In genomic region chr10:53886475-53886874, GRCm38 (mm10) we compare ENCODE assay signal across 16 mouse cellular contexts.
"Had no signal": no experiment of that assay in that cellular context is flagged by ENCODE, and none has a peak within 500 bp of the region (broad histone marks: within the 10 kb centered on the region; RNA-seq: fewer than 3 reads in every experiment).

No protein-coding gene starts in this region.

- H3K4me3 ChIP-seq: neural tube, embryonic 13.5 days; neural tube, embryonic 15.5 days; stomach, embryonic 15.5 days had no signal

- H3K4me1 ChIP-seq: neural tube, embryonic 13.5 days; neural tube, embryonic 15.5 days; stomach, embryonic 15.5 days had no signal

- H3K27me3 ChIP-seq: neural tube, embryonic 13.5 days; neural tube, embryonic 15.5 days; stomach, embryonic 15.5 days had no signal

- H3K9ac ChIP-seq: neural tube, embryonic 13.5 days; neural tube, embryonic 15.5 days; stomach, embryonic 15.5 days had no signal

- H3K4me2 ChIP-seq: neural tube, embryonic 13.5 days; neural tube, embryonic 15.5 days; stomach, embryonic 15.5 days had no signal

- H3K36me3 ChIP-seq: neural tube, embryonic 13.5 days; neural tube, embryonic 15.5 days; stomach, embryonic 15.5 days had no signal

- DNase-seq: retina, postnatal 1 day; right cerebral cortex, adult 18-20 months; right cerebral cortex, postnatal 14 days; right cerebral cortex, postnatal 25 days; right cerebral cortex, postnatal 4 days; spleen, adult 18-20 months; thymus, adult 18-20 months; thymus, adult 2 months; thymus, postnatal 14 days; thymus, postnatal 25 days; thymus, postnatal 36 days; thymus, postnatal 4 days had no signal

- H3K9me3 ChIP-seq: neural tube, embryonic 13.5 days; neural tube, embryonic 15.5 days; stomach, embryonic 15.5 days had no signal

- H3K27ac ChIP-seq: neural tube, embryonic 13.5 days; neural tube, embryonic 15.5 days; stomach, embryonic 15.5 days; stomach, postnatal 0 days had no signal
